Mouse (Mus musculus) midbrain, embryonic 10.5 days (tissue): ENCODE data around the gene Rhoh. TPM values are rescaled to one million over a fixed set of nuclear protein-coding genes. Genes with fewer than 3 reads are reported as not detected.

Experiments
- DNase-seq: peaks from one replicate; pipeline ENCODE4 v3.0.0-alpha.2; 2017; ENCODE audit warnings: low spot score
- H3K27ac ChIP-seq: fragments of 300-500 bp; sonication (generic); replicated peaks from 2 replicates; pipeline ENCODE4 v1.5.1; 2016; ENCODE audit warnings: mild to moderate bottlenecking
- H3K27me3 ChIP-seq: fragments of 300-500 bp; sonication (generic); 2 replicates; pipeline ENCODE4 v1.6.1; 2016; ENCODE audit warnings: low read depth, mild to moderate bottlenecking; ENCODE audit not compliant: poor library complexity, severe bottlenecking
- H3K36me3 ChIP-seq: fragments of 300-500 bp; sonication (generic); 2 replicates; pipeline ENCODE4 v1.6.1; 2016; ENCODE audit warnings: mild to moderate bottlenecking, moderate library complexity
- H3K4me1 ChIP-seq: fragments of 300-500 bp; sonication (generic); 2 replicates; pipeline ENCODE4 v1.6.1; 2016
- H3K4me3 ChIP-seq: fragments of 300-500 bp; sonication (generic); 2 replicates; pipeline ENCODE4 v1.5.1; 2016; ENCODE audit warnings: mild to moderate bottlenecking, moderate library complexity
- H3K9me3 ChIP-seq: fragments of 300-500 bp; sonication (generic); replicated peaks from 2 replicates; pipeline ENCODE4 v1.6.1; 2016; ENCODE audit warnings: mild to moderate bottlenecking
- WGBS: fragments of 180-500 bp; shearing (Covaris S2); methylation state at CpG from one replicate; pipeline ENCODE4 v1.1.7; 2016; 5-methylcytosine and 5-hydroxymethylcytosine counted together
- polyA plus RNA-seq: library from polyadenylated mRNA; unstranded; fragments of >200 nt; fragmentation: Nextera tagmentation; extraction: Ambion mirVana; gene quantifications from 2 replicates; pipeline ENCODE4 v1.2.1, GENCODE M21; 2016

The Rhoh gene
- polyA plus RNA-seq, 1 experiment from 2014 or later, result 0.22 TPM

- 86% methylated on average over 12 of the region's 12 CpGs for WGBS
- H3K4me1 ChIP-seq, result 0 out of 2 replicates have a peak, but pooled peaks cover 4% of the 10 kb centered on the region
- H3K9me3 ChIP-seq, result 0 out of 2 replicates have a peak, but pooled peaks cover 4% of the 10 kb centered on the region
- no peaks in the 10 kb centered on the region for H3K36me3 ChIP-seq
- H3K27ac ChIP-seq, result no peak overlapping the region
- H3K4me3 ChIP-seq, result no peak overlapping the region
- no peaks in the 10 kb centered on the region for H3K27me3 ChIP-seq
- no peak for DNase-seq
Measured at GRCm38 (mm10) chr5:65863349-65863749, 2.3 kb downstream of the Rhoh start.

DNA sequence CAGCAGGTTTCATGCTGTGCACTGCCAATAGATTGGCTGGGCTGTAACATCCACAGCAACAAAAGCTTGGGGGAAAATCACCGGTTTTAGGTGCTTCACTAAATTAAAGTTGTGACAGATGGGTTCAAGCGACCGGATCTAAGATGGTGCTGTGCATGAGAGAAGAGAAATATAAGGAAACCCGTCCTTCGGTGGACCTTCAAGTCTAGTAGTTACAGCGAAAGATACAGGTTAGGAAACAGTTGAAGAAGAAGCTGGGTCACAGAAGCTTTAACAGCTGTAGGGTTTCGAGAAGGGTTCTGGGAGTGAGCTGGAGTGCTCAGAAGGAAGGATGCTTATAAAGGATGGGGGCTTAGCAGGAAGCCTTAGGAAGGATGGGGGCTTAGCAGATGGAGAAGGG lies 3.5 kb downstream of the Rhoh start:
- Histone ChIP-seq H3K27me3 (no peaks in the 10 kb centered on the region), H3K27ac (no peak overlapping the region), H3K36me3 (no peaks in the 10 kb centered on the region), H3K4me3 (no peak overlapping the region), H3K9me3 (0 out of 2 replicates have a peak, but pooled peaks cover 4% of the 10 kb centered on the region), H3K4me1 (no peaks in the 10 kb centered on the region)
- no peak for DNase-seq
- WGBS, result 96% methylated on average over 7 of the region's 7 CpGs

DNA sequence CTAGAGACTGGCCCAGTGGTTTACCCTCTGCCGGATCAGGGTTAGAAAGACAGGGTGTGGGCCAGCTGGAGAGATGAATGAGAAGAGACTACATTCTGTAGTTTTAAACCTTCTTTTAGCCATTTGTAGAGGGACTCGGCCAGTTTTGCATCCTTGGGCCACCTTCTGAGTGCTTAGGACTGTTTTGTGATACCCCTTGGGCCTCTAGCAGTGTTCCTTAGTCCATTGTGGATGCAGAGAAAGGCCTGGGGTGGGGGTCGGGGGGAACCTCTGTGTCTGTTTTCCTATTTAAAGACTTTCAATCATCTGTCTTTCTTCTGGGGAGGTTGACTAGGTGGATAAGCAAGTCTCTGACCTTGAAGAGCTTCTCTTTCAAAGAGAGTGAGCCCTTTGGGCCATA lies 3.9 kb downstream of the Rhoh start:
- no peak for DNase-seq
- H3K27ac ChIP-seq, result no peak overlapping the region
- H3K4me3 ChIP-seq, result no peak overlapping the region
- H3K27me3 ChIP-seq, result no peaks in the 10 kb centered on the region
- no peaks in the 10 kb centered on the region for H3K4me1 ChIP-seq
- no peaks in the 10 kb centered on the region for H3K36me3 ChIP-seq
- 90% methylated on average over 3 of the region's 3 CpGs for WGBS
- 0 out of 2 replicates have a peak, but pooled peaks cover 4% of the 10 kb centered on the region for H3K9me3 ChIP-seq

GRCm38 (mm10) chr5:65866591-65866990 lies 5.6 kb downstream of the Rhoh start:
- Histone ChIP-seq H3K27me3 (no peaks in the 10 kb centered on the region), H3K27ac (no peak overlapping the region), H3K4me1 (no peaks in the 10 kb centered on the region), H3K36me3 (no peaks in the 10 kb centered on the region), H3K4me3 (no peak overlapping the region), H3K9me3 (0 out of 2 replicates have a peak, but pooled peaks cover 4% of the 10 kb centered on the region)
- DNase-seq, result no peak
- 92% methylated on average over 6 of the region's 6 CpGs for WGBS

GRCm38 (mm10) chr5:65867380-65868116 lies 6.5 kb downstream of the Rhoh start:
- WGBS, result 90% methylated on average over 7 of the region's 7 CpGs
- no peaks in the 10 kb centered on the region for H3K27me3 ChIP-seq
- H3K9me3 ChIP-seq, result no peaks in the 10 kb centered on the region
- no peak for DNase-seq
- no peak overlapping the region for H3K27ac ChIP-seq
- no peak overlapping the region for H3K4me3 ChIP-seq
- H3K36me3 ChIP-seq, result no peaks in the 10 kb centered on the region
- no peaks in the 10 kb centered on the region for H3K4me1 ChIP-seq

DNA sequence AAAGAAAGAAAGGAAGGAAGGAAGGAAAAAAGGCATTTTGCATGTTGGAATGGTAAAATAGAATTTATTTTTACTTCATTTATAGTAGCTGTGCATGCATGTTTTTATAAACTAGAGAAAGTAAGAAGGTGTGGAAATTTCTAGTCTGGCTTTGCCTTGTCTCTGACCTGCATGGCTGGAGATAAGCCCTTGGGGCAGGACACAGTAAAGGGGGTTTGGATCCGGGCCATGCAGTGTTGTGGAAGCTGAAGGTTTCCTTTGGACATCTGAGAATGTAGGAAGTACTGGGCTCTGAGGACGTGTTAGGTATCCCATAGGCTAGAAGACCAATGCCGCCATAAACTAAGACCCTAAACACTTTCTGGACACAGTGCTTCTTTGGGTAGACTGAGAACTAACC lies 7.4 kb downstream of the Rhoh start:
- Histone ChIP-seq H3K27ac (no peak overlapping the region), H3K36me3 (no peaks in the 10 kb centered on the region), H3K9me3 (no peaks in the 10 kb centered on the region), H3K4me1 (no peaks in the 10 kb centered on the region), H3K27me3 (no peaks in the 10 kb centered on the region), H3K4me3 (no peak overlapping the region)
- 75% methylated on average over 3 of the region's 3 CpGs for WGBS
- DNase-seq, result no peak

- H3K9me3 ChIP-seq, result no peaks in the 10 kb centered on the region
- WGBS, result 93% methylated on average over 4 of the region's 4 CpGs
- no peaks in the 10 kb centered on the region for H3K4me1 ChIP-seq
- no peak overlapping the region for H3K4me3 ChIP-seq
- H3K27me3 ChIP-seq, result no peaks in the 10 kb centered on the region
- no peak for DNase-seq
- no peak overlapping the region for H3K27ac ChIP-seq
- H3K36me3 ChIP-seq, result no peaks in the 10 kb centered on the region
Measured at GRCm38 (mm10) chr5:65869660-65870059, 8.6 kb downstream of the Rhoh start.

DNA sequence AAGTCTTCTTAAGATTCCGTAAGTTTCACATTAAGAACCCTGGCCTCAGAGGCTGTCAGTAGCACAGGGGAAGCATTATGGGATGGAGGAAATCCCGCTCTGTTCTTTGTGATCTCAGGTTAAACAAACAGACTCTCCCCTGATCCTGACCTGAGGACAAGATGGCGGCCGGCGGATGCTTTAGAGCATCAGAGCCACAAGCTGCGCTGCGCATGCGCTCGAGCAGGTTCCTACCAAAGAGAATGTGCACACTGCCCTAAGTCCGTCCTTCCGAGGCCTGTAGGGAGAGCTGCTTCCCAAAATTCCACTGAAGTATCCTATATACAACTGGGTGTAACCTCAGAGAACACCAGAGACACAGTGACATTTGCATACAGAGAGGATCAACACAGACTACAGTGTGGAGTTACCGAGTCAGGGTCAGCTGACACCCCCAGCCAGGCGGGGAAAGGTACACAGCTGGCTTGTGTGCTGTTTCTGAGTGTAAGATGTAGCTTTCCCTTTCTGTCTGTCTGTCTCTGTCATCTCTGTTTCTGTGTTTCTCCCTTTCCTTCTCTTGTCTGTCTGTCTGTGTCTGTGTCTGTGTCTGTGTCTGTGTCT lies 10.4 kb downstream of the Rhoh start:
- Histone ChIP-seq H3K27me3 (no peaks in the 10 kb centered on the region), H3K4me3 (no peak overlapping the region), H3K36me3 (no peaks in the 10 kb centered on the region), H3K27ac (no peak overlapping the region), H3K9me3 (no peaks in the 10 kb centered on the region), H3K4me1 (no peaks in the 10 kb centered on the region)
- WGBS, result 91% methylated on average over 13 of the region's 13 CpGs
- DNase-seq, result no peak

DNA sequence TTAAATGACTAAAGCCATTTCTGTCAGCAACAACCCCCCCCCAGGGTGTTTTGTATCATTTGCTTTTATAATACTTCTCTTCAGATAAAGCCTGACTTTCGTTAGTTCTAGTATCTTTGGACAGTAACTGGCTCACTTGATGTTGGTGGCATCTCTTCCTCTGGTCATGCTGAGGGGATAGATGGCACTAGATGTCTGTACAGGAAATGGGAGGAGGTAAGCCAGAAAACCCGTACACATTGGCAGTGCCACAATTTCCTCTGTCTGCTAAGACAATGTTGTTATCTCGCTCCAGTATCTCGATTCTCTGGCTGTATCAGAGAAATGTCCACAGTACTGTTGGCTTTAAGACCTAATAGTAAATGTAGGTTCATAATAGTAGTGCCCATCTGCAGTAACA lies 12.2 kb downstream of the Rhoh start:
- H3K27ac ChIP-seq, result no peak overlapping the region

GRCm38 (mm10) chr5:65875269-65875668 lies 14.3 kb downstream of the Rhoh start:
- Histone ChIP-seq H3K4me1 (no peaks in the 10 kb centered on the region), H3K9me3 (no peaks in the 10 kb centered on the region), H3K4me3 (no peak overlapping the region), H3K27ac (no peak overlapping the region), H3K27me3 (no peaks in the 10 kb centered on the region), H3K36me3 (no peaks in the 10 kb centered on the region)
- no peak for DNase-seq
- 90% methylated on average over 7 of the region's 7 CpGs for WGBS

More for the DNA sequence above, 12.2 kb downstream of the Rhoh start:
- 91% methylated on average over 4 of the region's 4 CpGs for WGBS
- H3K4me3 ChIP-seq, result no peak overlapping the region
- no peak for DNase-seq
- H3K4me1 ChIP-seq, result no peaks in the 10 kb centered on the region
- H3K27me3 ChIP-seq, result no peaks in the 10 kb centered on the region
- H3K36me3 ChIP-seq, result no peaks in the 10 kb centered on the region
- no peaks in the 10 kb centered on the region for H3K9me3 ChIP-seq

DNA sequence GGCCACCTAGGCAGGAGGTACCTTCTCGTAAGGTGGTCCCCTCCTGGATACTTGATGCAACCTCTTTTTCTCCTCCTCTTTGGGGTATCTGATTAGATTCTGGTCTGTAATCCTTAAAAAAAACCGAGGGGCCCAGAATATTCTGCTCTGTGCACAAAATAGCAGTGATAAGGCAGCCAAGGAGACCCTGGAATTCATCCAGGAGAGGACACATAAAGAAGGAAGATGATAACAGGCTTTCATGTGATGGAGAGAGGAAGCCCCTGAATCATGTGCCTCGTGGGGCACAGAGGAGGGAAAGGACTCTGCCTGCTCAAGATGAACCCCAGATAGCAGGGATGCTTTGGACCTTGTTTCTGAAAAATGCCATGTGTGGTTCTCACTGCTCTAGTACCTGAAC lies 17.4 kb downstream of the Rhoh start:
- DNase-seq, result no peak
- no peaks in the 10 kb centered on the region for H3K27me3 ChIP-seq
- H3K4me1 ChIP-seq, result no peaks in the 10 kb centered on the region; the same call in 1 of the 2 replicates
- WGBS, result 72% methylated on average over 3 of the region's 3 CpGs
- H3K4me3 ChIP-seq, result no peak overlapping the region
- no peaks in the 10 kb centered on the region for H3K9me3 ChIP-seq
- H3K27ac ChIP-seq, result no peak overlapping the region
- H3K36me3 ChIP-seq, result no peaks in the 10 kb centered on the region

GRCm38 (mm10) chr5:65881254-65881653 lies 20.2 kb downstream of the Rhoh start:
- Histone ChIP-seq H3K4me3 (no peak overlapping the region), H3K27me3 (no peaks in the 10 kb centered on the region), H3K36me3 (no peaks in the 10 kb centered on the region), H3K4me1 (peaks cover 12% of the 10 kb centered on the region), H3K9me3 (no peaks in the 10 kb centered on the region), H3K27ac (no peak overlapping the region)
- DNase-seq, result no peak
- WGBS, result 85% methylated on average over 2 of the region's 2 CpGs

DNA sequence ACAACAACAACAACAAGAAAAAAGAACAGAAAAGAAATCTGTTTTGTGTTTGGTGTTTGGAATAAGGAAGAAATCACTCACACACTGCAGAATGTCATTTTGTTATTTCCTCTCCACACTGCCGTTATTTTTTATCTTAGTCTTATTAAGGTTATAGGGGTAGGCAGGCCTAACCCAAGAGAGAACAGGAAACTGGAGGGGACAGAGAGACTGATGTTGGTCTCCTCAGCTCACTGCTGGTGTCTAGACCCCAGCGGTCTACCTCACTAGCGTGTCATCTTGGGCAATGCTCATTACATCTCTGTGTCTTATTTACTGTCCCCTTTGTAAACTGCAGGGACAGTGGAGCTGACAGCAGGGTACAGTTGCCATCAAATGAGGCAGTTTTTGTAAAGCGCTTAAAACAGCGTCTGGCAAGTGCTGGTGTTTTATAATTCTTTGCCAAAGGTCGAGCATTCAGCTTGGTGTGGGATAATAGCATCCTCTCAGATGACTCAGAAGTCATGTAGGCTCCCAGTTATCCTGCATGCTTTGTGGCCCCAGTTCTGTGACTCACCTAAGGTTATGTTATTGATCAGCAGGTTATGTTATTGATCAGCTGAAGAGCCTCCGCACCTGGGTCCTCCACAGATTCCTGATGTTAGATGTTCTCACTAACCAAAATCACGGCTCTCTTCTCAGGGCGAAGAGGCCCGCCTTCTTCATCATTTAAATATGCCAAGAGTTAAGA lies 21.6 kb downstream of the Rhoh start:
- 91% methylated on average over 10 of the region's 10 CpGs for WGBS
- no peak for DNase-seq
- H3K4me1 ChIP-seq, result peaks cover 12% of the 10 kb centered on the region
- H3K9me3 ChIP-seq, result no peaks in the 10 kb centered on the region
- H3K27ac ChIP-seq, result no peak overlapping the region
- H3K27me3 ChIP-seq, result no peaks in the 10 kb centered on the region
- H3K4me3 ChIP-seq, result no peak overlapping the region
- H3K36me3 ChIP-seq, result no peaks in the 10 kb centered on the region
